Mouse (Mus musculus) heart, postnatal 14 days (tissue): ENCODE measurements at regions not wholly inside any gene's neighbourhood (a gene's known extent, or its start where the extent isn't known, plus 50 kb on each side); places are given as distances from the start of the nearest gene placed in this dataset.

Experiments used
- DNase-seq, 2 experiments: peaks; one replicate each; pipeline ENCODE4 v3.0.0; 2021 to 2022
- intact Hi-C: fragments of 180-260 bp; cut with DNase I; formaldehyde crosslinking; loops from one replicate; pipeline ENCODE4 v1.15.1; 2025

GRCm38 (mm10) chr10:117529269-117530006 is 99.9 kb upstream of the Cpm start:
- intact Hi-C loops = no loop called here
- no peak for DNase-seq

- intact Hi-C loops = no loop called here
- no peak for DNase-seq
Observed at GRCm38 (mm10) chr10:117528575-117529268, 100.6 kb upstream of the Cpm start.

- DNase-seq = no peak
- intact Hi-C loops = no loop called here
Observed at GRCm38 (mm10) chr10:117527979-117528378, 101.3 kb upstream of the Cpm start.

GRCm38 (mm10) chr10:117527243-117527642 is 102.1 kb upstream of the Cpm start:
- intact Hi-C loops = no loop called here
- DNase-seq = no peak

- DNase-seq = no peak
- intact Hi-C loops = no loop called here
Observed at GRCm38 (mm10) chr10:117526834-117527188, 102.5 kb upstream of the Cpm start.

GRCm38 (mm10) chr10:117526008-117526833 is 103.1 kb upstream of the Cpm start:
- DNase-seq = no peak
- intact Hi-C loops = no loop called here

GRCm38 (mm10) chr10:117525608-117526007 is 103.7 kb upstream of the Cpm start:
- DNase-seq = no peak
- intact Hi-C loops = no loop called here

GRCm38 (mm10) chr10:117524926-117525565 is 104.3 kb upstream of the Cpm start:
- no peak for DNase-seq
- intact Hi-C loops = no loop called here

- intact Hi-C loops = no loop called here
- DNase-seq = no peak
Observed at GRCm38 (mm10) chr10:117524101-117524500, 105.2 kb upstream of the Cpm start.

- intact Hi-C loops = no loop called here
- no peak for DNase-seq
Observed at GRCm38 (mm10) chr10:117522906-117523829, 106.1 kb upstream of the Cpm start.

- intact Hi-C loops = no loop called here
- no peak for DNase-seq
Observed at GRCm38 (mm10) chr10:117522373-117522772, 106.9 kb upstream of the Cpm start.

GRCm38 (mm10) chr10:117521315-117522270 is 107.7 kb upstream of the Cpm start:
- DNase-seq = no peak
- intact Hi-C loops = no loop called here

GRCm38 (mm10) chr10:117520536-117521314 is 108.6 kb upstream of the Cpm start:
- intact Hi-C loops = no loop called here
- no peak for DNase-seq

GRCm38 (mm10) chr10:117519670-117520535 is 109.4 kb upstream of the Cpm start:
- no peak for DNase-seq
- intact Hi-C loops = no loop called here

- DNase-seq = no peak
- intact Hi-C loops = no loop called here
Observed at GRCm38 (mm10) chr10:117518793-117519669, 110.3 kb upstream of the Cpm start.
